24 mouse cellular contexts compared by ENCODE assay signal in the genomic region with DNA sequence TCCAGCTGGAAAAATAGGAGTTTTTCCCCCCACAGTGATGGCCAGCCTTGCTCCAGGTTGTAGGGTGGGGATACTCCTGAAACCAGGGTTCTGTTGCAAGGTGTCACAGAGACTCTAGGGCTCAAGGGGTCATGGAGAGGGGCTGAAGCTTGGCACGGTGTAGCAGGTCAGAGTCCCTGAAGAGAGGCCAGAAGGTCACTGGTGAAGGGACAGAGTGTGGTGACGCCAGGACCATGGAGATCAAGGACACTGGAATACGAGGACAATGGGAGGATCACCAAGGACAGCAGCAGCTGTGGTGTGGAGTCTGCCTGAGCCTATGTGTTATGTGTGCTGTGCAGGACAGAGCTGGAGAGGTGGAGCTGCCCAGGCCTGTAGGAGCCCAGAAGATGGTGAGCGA. TPM values are rescaled to one million over a fixed set of nuclear protein-coding genes. Genes with fewer than 3 reads are reported as not detected.
"Had no signal": no experiment of that assay in that cellular context is flagged by ENCODE, and none has a peak within 500 bp of the region (broad histone marks: within the 10 kb centered on the region; RNA-seq: fewer than 3 reads in every experiment).

No protein-coding gene starts in this region.

- ATAC-seq: midbrain, embryonic 15.5 days had no signal

- H3K9ac ChIP-seq: kidney, embryonic 15.5 days; limb, embryonic 13.5 days; liver, embryonic 14.5 days; midbrain, embryonic 12.5 days; midbrain, embryonic 15.5 days; neural tube, embryonic 12.5 days; neural tube, embryonic 15.5 days had no signal

- H3K4me2 ChIP-seq: kidney, embryonic 15.5 days; limb, embryonic 13.5 days; midbrain, embryonic 12.5 days; midbrain, embryonic 15.5 days; neural tube, embryonic 12.5 days; neural tube, embryonic 15.5 days had no signal

- H3K4me1 ChIP-seq: limb, embryonic 10.5 days; limb, embryonic 13.5 days; midbrain, embryonic 12.5 days; midbrain, embryonic 15.5 days; neural tube, embryonic 12.5 days; neural tube, embryonic 15.5 days had no signal

- H3K36me3 ChIP-seq: kidney, embryonic 15.5 days; limb, embryonic 10.5 days; limb, embryonic 13.5 days; midbrain, embryonic 12.5 days; midbrain, embryonic 15.5 days; neural tube, embryonic 12.5 days; neural tube, embryonic 15.5 days had no signal

- H3K27ac ChIP-seq: kidney, embryonic 15.5 days; limb, embryonic 10.5 days; limb, embryonic 13.5 days; liver, embryonic 14.5 days; midbrain, embryonic 12.5 days; midbrain, embryonic 15.5 days; neural tube, embryonic 12.5 days; neural tube, embryonic 15.5 days; stomach, postnatal 0 days had no signal

- H3K27me3 ChIP-seq: kidney, embryonic 15.5 days; limb, embryonic 13.5 days; midbrain, embryonic 12.5 days; midbrain, embryonic 15.5 days; neural tube, embryonic 12.5 days; neural tube, embryonic 15.5 days had no signal

- DNase-seq: kidney, adult 11 months; kidney, adult 8-10 months; kidney, postnatal 10 days; kidney, postnatal 36 days; lung, adult 2 months; lung, postnatal 14 days; lung, postnatal 4 days; right cerebral cortex, adult 18-20 months; right cerebral cortex, postnatal 14 days; right cerebral cortex, postnatal 4 days; thymus, adult 2 months; thymus, postnatal 14 days; thymus, postnatal 4 days had no signal

- H3K9me3 ChIP-seq: kidney, embryonic 15.5 days; limb, embryonic 10.5 days; limb, embryonic 13.5 days; midbrain, embryonic 12.5 days; midbrain, embryonic 15.5 days; neural tube, embryonic 12.5 days; neural tube, embryonic 15.5 days had no signal

- H3K4me3 ChIP-seq: kidney, embryonic 15.5 days; limb, embryonic 10.5 days; limb, embryonic 13.5 days; midbrain, embryonic 12.5 days; midbrain, embryonic 15.5 days; neural tube, embryonic 12.5 days; neural tube, embryonic 15.5 days had no signal

RNA-seq across cellular contexts. Expression of a gene that starts 6.4 kb away (rescaled TPM):
- total RNA-seq: megakaryocyte progenitor cell, adult 5-6 weeks; megakaryocyte-erythroid progenitor cell, adult 5-6 weeks had no signal
